Mouse (Mus musculus): Measurements from ENCODE around the gene Wdfy2.
"Not testable (repeated sequence)": the region's sequence is repeated elsewhere in the genome, so short reads cannot be mapped to it uniquely, and the experiment has no call there.

Wdfy2 gene

DNA sequence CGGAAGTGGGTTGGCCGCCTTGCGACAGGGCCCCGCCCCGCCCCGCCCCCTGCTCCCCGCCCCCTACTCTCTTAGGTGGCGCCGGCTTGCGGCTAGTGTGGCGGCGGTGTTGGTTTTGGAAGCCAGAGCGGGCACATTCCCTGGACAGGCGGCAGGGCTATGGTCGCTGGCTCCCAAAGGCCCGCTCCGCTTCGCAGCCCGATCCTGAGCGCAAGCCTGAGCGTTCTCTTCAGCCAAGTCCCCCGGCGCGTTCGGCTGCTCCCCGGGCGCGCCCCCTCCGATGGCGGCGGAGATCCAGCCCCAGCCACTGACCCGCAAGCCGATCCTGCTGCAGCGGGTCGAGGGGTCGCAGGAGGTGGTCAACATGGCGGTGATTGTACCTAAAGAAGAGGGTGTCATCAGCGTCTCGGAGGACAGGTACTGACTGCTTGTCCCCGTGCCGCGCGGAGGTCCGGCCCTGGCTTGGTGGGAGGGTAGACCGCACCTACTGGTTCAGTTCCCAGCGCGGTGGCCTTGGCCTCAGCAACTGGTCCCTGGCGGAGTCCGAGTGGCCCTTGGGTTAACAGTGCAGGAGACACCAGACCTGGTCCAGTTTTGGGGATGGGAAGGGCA, at the start of gene Wdfy2:
Gene Wdfy2, plus strand, starts transcription at position 38 of the 612 bp plus-strand sequence.
- peak in 1 of 2 experiments; percentile 54 for DNase-seq (ENCODE audit: low spot score in 2 of 2)

DNA sequence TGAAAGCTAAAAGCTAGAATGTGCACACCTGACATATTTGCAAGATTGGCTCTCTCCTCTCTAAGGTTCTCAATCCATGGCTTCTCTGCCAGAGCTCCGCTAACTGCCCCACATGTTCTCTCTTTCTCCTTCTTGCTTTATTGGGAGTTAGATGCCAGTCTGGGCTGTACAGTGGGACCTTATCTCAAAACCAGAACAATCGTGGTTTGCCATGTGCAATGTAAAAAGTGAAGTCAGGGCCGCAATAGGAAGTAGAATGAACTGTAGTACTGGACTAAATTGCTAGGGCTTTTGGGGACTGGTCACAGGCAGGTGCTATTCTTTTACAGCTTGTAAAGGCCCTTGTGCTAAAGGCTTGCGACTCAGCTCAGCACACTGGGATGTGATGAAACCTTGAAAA, 48.2 kb upstream of the Wdfy2 start:
- no peak for DNase-seq (ENCODE audit: low spot score in 2 of 2)

DNA sequence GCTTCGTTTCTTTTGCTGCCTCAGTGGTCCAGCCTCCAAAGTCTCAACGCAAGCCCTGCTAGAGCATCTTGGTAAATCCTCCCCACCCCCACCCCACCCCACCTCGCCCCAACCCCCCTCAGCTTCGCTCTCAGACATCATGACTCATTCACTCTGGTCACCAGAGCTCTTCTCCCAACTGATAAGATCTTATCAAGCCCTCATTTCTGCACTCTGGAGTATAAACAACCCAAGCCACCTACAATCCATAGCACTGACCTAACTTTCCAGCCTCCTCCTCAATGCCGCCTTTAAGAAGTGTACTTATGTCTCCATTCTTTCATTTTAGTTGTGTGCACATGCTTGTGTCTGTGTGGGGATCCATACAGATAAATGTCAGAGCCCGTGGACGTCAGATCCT, 41.8 kb upstream of the Wdfy2 start:
- DNase-seq (ENCODE audit: low spot score in 2 of 2): no peak

DNA sequence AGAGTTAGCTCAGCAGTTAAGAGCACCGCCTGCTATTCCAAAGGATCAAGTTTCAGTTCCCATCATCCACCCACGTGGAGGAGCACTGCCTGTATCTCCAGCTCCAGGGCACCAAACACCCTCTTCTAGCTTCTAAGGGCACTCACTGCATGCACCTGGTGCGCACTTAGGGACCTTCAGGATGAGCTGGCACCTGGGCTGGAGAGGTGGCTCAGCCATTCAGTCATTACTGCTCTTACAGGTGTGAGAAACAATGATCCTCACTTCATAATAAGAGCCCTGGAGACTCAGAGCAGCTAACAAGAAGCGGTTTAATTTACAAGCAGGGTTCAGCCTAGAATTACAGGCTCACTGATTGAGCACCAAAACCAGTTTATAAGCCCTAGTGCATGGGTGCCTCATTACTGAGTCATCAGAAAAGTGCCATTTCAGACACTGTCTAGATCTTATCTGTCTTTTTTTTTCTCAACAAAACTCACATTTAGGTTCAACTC, 38.8 kb upstream of the Wdfy2 start:
- no peak for DNase-seq (ENCODE audit: low spot score in 2 of 2)

DNA sequence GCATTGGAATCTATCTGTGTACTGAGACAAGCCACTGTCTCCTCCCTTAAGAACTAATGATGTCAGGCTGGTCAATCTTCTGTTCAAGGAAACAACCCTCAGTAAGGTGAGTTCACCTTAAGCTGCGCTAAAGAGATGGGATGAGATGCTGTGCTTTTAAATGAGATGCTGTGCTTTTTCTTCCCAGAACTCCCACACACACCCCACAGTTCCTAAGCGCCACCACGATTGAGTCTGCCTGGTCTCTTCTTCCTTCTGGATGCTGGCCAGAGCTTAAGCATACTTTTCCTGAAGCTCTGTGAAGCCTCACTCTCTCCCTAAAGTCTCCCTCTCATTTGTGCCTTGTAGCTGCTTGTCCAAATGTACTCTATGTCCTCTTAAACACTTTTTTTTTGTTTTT, 36.7 kb upstream of the Wdfy2 start:
- DNase-seq (ENCODE audit: low spot score in 2 of 2): peak; percentile 46 to 63

DNA sequence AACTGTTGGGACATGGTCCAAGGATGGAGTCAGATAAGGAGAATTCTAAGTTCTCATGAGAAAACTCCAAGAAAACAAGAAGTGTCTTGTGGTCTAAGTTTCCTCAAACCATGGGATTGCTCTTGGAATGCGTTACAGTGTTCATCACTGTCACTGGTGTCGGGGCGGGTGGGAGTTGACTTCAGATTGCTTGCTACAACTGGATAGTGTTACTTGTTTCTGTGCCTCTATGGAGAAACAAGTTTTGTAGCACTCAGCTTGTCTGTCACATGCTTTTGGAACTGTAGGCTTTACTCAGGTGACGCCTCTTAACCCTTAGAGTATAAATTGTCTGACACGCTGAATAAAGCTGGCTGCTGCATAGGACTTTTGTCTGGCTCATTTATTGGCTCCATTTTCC, 34.3 kb upstream of the Wdfy2 start:
- DNase-seq (ENCODE audit: low spot score in 2 of 2): no peak

DNA sequence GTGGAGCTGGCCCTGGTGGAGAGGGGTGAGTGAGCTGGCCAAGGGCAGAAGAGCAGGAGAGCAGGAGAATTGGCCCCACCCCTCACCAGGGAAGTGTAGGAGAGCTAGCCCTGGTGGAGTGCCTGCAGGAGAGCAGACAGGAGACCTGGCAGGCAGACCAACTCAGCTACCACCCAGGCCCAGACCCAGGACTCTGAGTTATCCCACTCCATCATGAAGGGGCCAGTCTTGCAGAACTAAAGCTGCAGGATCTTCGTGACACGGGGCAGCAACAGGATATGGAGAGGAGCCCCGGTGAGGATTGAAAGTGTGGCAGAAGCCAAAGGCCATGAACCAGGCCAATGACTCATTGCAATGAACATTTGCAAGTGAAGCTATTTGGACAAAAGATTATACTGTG, 30.6 kb upstream of the Wdfy2 start:
- DNase-seq (ENCODE audit: low spot score in 2 of 2): no peak

DNA sequence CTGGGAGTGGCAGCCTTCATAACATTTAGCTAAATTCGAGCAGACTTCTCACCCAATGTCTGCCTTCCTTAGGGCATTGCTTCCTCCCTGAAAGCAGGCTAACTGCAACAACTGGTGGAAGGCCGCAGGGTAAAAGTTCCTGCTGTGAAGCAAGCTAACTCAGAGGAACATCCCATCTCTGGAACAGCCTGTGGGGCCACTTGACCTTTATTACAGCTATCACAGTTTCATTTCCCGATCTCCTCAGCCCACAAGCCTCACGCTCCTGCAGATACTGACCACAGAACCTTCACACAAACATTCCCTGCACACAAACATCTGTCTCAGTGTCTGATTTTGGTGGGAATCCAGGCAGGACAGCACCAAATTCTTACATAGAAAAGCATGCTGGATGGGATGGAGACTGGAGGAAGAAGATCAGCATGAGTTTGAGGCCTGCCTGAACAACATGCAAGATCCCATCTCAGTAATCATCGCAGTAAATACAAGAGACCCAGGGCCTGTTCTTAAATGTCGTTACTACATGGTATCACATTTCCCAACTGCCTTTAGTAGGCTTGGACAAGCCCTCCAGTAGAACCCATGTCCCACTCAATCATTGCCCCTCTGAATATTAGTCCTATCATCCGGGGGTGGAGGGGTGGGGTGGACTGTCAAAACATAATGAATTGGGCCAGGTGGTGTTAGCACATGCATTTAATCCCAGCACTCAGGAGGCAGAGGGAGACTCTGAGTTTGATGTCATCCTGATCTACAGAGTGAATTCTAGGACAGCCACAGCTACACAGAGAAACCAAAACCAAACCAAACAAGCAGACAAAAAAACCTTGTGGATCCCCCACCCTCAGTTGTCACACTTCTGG, 28.6 kb upstream of the Wdfy2 start:
- no peak for DNase-seq (ENCODE audit: low spot score in 2 of 2)

DNA sequence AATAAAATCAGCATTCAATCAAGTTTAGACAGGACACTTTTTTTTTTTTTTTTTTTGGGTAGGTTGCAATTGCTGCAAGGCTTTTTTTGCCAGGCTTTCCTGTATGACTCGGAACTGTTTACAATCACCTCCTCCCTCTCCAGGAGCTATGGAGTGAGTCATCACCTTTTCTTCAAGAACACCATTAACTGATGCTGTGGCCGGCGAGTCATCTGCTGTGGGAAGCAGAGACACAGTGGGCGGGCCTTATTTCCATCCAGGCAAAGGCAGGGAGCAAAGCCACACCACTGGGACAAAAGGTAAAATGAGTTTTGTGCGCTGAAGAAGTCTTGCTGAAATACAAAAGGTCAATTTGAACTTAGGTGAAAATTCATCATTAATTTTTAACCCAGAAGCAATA, 24.7 kb upstream of the Wdfy2 start:
- peak; percentile 19 to 38 for DNase-seq (ENCODE audit: low spot score in 2 of 2)

DNA sequence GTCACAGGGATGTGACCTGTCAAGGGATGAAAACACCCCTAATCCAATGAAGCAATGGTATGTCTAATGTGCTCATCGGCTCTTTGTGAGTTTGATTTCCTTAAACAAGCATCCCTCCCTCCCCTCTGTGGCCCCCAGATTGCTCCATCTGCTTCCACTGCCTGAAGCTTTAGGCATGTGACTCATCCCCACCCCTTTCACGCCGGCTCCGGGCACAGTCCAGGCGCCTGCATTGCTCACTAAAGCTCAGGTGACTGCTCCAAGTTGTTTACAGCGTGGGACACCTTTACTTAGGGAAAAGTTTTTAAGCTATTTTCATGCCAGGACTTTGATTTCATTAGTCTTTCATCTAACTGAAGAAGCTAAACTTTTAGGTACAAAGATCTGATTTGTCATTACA, 22.9 kb upstream of the Wdfy2 start:
- DNase-seq (ENCODE audit: low spot score in 2 of 2): no peak

DNA sequence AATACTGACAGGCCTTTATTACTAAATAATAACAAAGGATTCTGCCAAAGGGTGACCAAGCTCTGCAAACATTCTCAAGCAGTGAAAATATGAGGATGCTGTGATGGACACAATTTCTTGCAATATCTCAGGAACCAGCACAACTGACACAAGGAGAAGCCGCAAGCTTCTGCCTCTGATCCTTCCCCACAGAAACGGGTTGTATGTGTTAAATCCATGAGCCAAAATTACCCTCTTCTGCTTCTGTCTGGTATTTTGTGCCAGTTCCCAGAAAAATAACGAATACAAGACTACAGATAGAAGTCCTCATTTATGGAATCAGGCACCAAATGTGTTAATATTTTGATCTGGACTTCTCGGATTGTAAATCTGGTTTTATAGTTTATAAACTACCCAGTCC, 20.7 kb upstream of the Wdfy2 start:
- DNase-seq (ENCODE audit: low spot score in 2 of 2): peak in 1 of 2 experiments; percentile 13

DNA sequence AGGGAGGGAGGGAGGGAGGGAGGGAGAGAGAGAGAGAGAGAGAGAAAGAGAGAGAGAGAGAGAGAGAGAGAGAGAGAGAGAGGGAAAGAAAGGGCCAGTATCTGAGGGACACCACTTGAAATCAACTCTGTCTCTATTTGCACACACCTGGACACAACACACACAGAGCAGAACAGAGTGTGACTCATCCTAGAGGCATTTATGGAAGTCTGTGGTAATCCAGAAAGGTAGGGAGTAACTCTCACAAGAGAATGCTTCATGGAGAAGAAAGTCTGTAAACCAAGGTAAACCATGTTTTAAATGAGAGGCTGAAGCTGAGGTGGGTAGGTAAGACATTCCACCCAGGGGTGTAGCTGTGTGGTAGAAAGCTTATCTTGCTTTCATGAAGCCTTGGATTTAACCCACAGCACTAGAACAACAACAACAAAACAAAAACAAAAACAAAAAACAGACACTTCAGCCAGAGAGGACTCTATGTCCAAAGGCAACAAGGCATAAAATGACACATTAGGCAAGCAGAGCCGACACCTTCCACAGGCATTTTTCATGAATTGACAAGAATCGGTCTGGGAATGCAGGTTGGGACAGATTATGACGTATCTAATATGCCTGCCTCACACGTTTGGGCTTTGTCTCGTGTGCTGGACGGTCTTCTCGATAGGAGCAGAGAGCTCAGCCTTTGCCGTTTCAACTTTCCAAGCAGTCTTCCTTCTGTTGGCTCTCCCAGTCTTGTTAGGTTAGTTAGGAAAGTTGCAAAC, 11.7 kb upstream of the Wdfy2 start:
- DNase-seq (ENCODE audit: low spot score in 2 of 2): no peak

DNA sequence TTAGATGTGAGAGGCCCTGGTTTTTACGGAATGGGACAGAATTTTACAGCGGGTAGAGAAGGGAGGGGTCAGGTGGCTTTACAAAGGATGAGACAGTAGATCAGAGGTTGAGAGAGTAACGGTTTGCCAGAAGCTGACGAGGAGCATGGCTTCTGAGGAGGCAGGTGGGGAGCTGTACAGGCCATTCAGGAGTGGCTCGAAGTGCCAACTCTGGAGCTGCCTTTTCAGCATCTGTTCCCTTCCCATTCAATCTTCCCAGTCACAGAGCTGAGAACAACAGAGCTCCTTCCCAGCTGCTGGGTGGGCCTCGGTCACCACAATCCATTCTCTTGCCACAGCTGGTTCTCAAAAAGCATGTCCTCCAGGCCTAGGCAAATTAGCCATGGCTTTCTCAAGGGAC, 8.2 kb upstream of the Wdfy2 start:
- DNase-seq (ENCODE audit: low spot score in 2 of 2): no peak

DNA sequence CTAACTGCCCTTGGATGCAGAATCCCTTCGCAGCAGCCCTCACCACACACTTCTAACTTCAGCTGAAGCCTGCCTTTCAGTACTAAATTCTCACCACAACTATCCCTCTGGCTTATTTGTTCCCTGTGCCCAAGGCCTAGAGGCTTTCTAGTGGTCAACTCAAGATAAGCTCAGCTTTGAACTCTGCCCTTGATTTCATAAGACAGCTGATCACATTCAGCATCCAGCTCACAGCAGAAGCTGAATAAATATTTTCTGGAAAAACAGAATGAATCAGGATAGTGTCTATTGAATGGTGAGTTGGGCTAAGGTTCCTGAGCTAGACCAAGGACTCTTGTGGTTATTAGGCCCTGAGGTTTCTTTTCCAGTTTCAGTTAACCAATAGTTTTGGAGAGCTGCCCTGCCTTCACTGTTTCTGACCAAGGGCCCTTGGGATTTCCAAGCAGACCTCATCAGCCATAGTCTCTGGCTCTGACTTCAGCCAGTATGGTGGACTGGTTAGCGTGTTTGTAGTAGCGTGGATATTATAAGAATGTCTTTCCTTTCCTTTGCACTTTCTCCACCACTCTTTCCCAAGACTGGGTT, 5.7 kb upstream of the Wdfy2 start:
- DNase-seq (ENCODE audit: low spot score in 2 of 2): no peak

DNA sequence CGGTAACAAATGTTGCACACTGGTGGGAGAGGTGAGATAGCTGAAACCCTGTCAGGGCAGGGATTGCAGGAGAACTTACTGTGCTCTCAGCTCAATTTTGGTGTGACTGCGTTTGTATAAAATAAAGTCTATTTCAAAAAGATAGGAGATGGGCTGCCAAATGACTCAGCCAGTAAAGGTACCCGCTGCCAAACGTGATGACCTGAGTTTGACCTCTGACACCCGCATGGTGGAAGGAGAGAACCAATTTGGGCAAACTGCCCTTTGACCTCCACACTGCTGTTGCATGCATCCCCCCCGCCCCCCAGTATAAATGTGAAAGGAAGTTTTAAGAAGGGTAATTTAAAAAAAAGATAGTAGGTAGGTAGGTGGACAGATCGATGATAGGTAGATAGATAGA, 4.4 kb upstream of the Wdfy2 start:
- no peak for DNase-seq (ENCODE audit: low spot score in 2 of 2)

DNA sequence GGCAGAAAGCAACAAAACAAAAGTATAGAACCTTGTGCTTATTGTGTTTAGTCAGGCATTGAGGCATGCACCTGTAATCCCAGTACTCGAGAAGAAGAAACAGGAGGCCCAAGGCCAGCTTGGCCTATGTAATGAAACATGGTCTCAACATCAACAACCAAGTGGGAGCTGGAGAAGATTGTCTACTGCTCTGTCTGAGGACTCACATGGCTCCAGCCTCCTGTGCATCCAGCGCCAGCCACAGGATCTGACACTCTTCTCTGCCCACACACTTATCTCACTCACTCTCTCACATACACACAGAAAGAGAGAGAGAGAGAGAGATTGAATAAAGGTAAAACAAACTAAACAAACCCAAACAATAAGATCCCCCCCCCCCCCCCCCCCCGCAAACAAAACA, 3.9 kb upstream of the Wdfy2 start:
- DNase-seq (ENCODE audit: low spot score in 2 of 2): peak in 1 of 2 experiments; percentile 39

DNA sequence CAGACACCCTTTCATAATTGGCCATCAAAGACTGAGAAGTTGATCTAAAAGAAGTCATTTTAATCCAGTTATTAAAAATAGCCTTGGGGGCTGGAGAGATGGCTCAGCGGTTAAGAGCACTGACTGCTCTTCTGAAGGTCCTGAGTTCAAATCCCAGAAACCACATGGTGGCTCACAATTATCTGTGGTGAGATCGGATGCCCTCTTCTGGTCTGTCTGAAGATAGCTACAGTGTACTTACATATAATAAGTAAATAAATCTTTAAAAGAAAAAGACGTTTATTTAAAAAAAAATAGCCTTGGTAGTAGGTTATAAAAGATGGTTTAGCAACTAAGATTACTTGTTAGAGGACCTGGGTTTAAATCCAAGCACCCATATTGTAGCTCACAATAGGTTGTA, 1.7 kb upstream of the Wdfy2 start:
- DNase-seq (ENCODE audit: low spot score in 2 of 2): not testable (repeated sequence)

DNA sequence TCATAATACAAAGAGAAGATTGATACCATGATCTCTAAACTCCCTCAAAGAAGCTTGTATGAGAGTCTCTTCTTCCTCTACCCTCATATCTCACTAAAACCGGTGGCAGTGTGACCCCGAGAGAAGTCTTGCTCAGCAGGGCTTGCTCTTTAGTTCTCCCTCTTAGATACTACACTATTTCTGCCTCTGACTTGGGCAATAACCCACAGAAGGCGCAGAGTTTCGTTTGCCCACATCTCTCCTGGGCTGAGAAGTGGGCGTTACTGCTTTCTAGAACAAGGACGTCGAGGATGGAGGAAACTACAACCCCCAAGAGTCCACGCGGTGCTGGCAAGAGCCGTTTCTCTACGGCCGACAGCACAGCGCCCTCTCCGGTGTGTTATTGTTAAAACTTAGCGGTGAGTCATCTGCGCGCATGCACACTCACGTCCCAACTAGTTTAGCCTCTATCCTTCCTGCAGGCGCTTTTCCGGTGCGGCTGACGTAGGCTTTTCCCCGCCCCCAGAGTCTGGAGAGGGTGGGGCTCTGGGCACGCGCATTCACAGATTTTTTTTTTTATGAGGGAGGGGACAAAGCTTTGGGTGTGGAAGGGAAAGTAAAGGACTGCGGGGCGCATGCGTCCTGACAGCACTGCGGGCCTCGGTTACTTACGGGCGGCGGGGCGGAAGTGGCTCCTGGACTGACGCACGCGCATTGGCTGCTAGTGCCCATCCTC, 395 bp upstream of the Wdfy2 start:
- DNase-seq (ENCODE audit: low spot score in 2 of 2): peak; percentile 98

DNA sequence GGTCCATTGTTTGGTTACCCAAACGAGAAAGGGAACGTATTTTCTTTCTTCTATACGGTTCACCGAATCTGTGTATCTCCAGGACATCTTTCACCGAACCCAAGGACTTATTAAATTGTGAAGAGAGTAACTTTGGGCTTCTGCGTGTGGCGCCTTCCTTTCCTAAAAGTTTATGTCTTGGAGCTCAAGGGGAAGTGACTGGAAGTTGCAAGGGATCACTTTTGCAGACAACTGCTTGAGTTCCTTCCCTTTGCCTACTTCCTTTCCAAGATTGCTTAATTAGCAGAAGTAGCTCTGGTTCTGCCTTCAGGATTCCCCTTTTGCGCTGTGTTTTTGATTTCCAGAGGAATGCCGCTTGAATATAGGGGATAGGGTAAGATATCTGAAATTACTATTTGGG, 858 bp downstream of the Wdfy2 start:
- no peak for DNase-seq (ENCODE audit: low spot score in 2 of 2)

DNA sequence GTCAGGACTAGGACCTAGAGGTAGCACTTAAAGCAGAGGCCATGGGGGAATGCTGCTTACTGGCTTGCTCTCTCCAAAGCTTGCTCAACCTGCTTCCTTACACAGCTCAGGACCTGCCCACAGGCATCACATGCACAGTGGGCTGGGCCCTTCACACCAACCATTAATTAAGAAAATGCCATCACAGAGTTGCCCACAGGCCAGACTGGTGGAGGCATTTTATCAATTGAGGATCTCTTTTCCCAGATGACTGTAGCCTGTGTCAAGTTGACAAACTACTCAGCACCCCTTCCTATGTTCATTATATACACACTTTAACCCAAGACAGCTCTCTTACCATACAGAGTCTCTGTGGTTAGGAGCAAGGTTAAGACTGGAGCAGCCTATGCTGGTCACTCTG, 4.2 kb downstream of the Wdfy2 start:
- no peak for DNase-seq (ENCODE audit: low spot score in 2 of 2)

DNA sequence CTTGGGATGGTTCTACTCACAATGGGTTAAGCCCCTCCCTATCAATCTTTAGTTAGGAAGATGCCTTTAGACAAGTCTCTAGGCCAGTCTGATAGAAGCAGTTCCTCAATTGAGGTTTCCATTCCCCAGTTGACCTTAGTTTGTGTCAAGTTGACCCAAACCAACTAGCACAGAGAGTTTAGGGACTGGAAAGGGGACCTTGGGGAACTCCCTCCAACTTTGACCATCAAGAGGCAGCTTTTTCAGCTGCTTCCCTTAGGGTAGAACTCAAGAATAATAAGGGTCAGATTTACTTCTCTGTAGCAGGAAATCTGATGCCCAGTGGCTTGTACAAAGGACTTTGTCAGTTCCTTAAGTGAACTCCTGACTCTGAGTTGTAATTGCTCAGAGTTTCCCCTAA, 5.0 kb downstream of the Wdfy2 start:
- no peak for DNase-seq (ENCODE audit: low spot score in 2 of 2)

DNA sequence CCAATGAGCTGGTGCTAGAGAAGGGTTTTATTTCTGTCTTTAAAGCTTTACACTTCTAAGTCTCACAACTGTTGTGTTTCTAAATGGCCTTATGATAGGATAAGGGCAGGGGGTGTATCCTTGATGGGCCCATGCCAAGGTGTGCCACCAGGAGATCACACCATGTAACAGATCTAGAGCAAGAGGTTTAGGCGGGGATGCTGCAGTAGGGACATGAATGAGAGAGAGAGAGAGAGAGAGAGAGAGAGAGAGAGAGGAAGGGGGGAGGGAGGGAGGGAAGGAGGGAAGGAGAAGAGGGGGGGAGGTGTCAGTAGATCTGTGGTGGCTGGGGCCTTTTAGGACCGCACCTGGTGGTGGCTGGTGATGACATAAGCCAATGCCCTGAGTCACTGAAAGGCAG, 5.5 kb downstream of the Wdfy2 start:
- no peak for DNase-seq (ENCODE audit: low spot score in 2 of 2)
